Mouse (Mus musculus): ENCODE results near the gene Usp46. TPM values are rescaled to one million over a fixed set of nuclear protein-coding genes. Genes with fewer than 3 reads are reported as not detected.

Usp46 gene
- total and polyA plus RNA-seq, 3 experiments = 14.5 to 23.6 TPM; not detected in 1

DNA sequence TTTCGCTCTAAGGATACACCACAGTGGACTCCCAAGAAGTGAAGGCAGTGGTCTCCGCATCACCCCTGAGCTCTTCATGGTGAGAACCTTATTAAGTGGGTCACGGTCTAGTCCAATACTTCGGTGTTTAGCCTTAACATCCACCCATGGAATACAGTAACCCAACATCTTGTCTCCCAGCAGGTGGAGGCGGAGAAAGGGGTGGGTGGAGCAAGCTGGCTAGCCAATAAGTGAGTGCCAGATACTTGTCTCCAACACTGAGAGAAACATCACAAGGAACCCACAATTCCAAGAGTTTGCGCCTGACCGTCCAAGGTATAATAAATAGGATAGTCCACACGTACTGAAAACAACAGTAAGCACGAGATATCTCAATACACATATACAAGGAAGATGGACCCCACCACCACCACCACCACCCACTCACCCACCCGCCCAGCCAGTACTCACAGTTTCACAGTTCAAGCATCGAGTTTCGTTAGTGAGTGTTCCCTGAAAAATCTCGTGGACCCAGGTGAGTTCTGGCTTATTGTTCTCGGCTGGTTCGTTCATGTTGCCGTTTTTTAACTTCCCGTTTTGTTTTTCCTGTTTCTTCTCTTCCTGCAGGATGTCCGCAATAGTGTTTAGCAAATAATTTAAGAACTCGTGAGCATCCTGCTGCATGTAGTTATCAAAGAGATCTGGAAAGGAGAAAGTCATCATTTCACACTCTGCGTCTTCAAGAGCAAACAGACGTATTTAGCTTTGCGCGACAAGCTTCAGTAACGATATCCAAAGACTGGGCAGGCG lies 39.3 kb downstream of the Usp46 start:
- Histone ChIP-seq H3K4me1 (ENCODE audit: control insufficient read depth in 1 of 2, insufficient read depth in 2 of 2, low read length in 2 of 2) (no peaks in the 10 kb centered on the region), H3K9ac (ENCODE audit: control insufficient read depth, low read depth, low read length, poor library complexity, severe bottlenecking) (no peak overlapping the region), H3K79me2 (ENCODE audit: control insufficient read depth, insufficient read depth, low read length, poor library complexity) (no peaks in the 10 kb centered on the region), H3K27me3 (ENCODE audit: control insufficient read depth in 1 of 2, insufficient read depth in 2 of 2, low read length in 2 of 2) (no peaks in the 10 kb centered on the region), H3K27ac (ENCODE audit: control insufficient read depth, low read depth, low read length) (no peak overlapping the region), H3K36me3 (ENCODE audit: control insufficient read depth in 1 of 2, insufficient read depth in 2 of 2, low read length in 2 of 2) (peaks cover 0 to 5% of the 10 kb centered on the region in 2 experiments; a peak in 2 of 4 replicates), H3K9me3 (replicated peaks; ENCODE audit: insufficient read depth, low read length) (no peaks in the 10 kb centered on the region), H3K4me3 (ENCODE audit: control insufficient read depth in 1 of 2, insufficient read depth in 1 of 2, low read depth in 2 of 2, low read length in 2 of 2) (no peak overlapping the region)
- TF ChIP-seq POLR2A (IDR thresholded peaks at IDR 0.05; ENCODE audit: control insufficient read depth in 1 of 2, insufficient read depth in 1 of 2, low read depth in 1 of 2, low read length in 2 of 2, poor library complexity in 1 of 2) (no peak), KAT2A (conservative IDR thresholded peaks at IDR 0.05; ENCODE audit: low read depth, low read length) (no peak), ZMIZ1 (IDR thresholded peaks at IDR 0.05; ENCODE audit: low read depth, low read length) (no peak), SIN3A (IDR thresholded peaks at IDR 0.05; ENCODE audit: low read length) (no peak), CTCF (IDR thresholded peaks at IDR 0.05 in 2 of 3, conservative IDR thresholded peaks at IDR 0.05 in 1 of 3; ENCODE audit: control insufficient read depth in 1 of 3, insufficient read depth in 1 of 3, low read depth in 2 of 3, low read length in 3 of 3, poor library complexity in 1 of 3, severe bottlenecking in 1 of 3) (no peak), MYC (IDR thresholded peaks at IDR 0.05; ENCODE audit: low read depth, low read length) (no peak), GABPA (IDR thresholded peaks at IDR 0.05; ENCODE audit: low read depth, low read length) (no peak), ZKSCAN1 (IDR thresholded peaks at IDR 0.05; ENCODE audit: low read depth, low read length) (no peak), CHD1 (IDR thresholded peaks at IDR 0.05; ENCODE audit: low read depth, low read length) (no peak), MAFK (IDR thresholded peaks at IDR 0.05; ENCODE audit: borderline replicate concordance, low read depth, low read length) (no peak), JUND (IDR thresholded peaks at IDR 0.05; ENCODE audit: low read depth, low read length) (no peak), POLR2AphosphoS5 (IDR thresholded peaks at IDR 0.05; ENCODE audit: borderline replicate concordance, low read depth, low read length) (no peak), ELF1 (IDR thresholded peaks at IDR 0.05; ENCODE audit: low read depth, low read length) (no peak), MXI1 (IDR thresholded peaks at IDR 0.05; ENCODE audit: low read depth, low read length) (no peak), E2F4 (IDR thresholded peaks at IDR 0.05; ENCODE audit: borderline replicate concordance, low read depth, low read length) (no peak)
- DNase-seq (ENCODE audit: low read depth, low spot score) = no peak

GRCm38 (mm10) chr5:74028221-74028620 lies 40.0 kb downstream of the Usp46 start:
- H3K4me1 ChIP-seq (ENCODE audit: control insufficient read depth in 1 of 2, insufficient read depth in 2 of 2, low read length in 2 of 2) = no peaks in the 10 kb centered on the region
- H3K36me3 ChIP-seq (ENCODE audit: control insufficient read depth in 1 of 2, insufficient read depth in 2 of 2, low read length in 2 of 2) = peaks cover 0 to 5% of the 10 kb centered on the region in 2 experiments; a peak in 2 of 4 replicates
- no peak overlapping the region for H3K4me3 ChIP-seq (ENCODE audit: control insufficient read depth in 1 of 2, insufficient read depth in 1 of 2, low read depth in 2 of 2, low read length in 2 of 2)
- H3K79me2 ChIP-seq (ENCODE audit: control insufficient read depth, insufficient read depth, low read length, poor library complexity) = no peaks in the 10 kb centered on the region
- H3K27me3 ChIP-seq (ENCODE audit: control insufficient read depth in 1 of 2, insufficient read depth in 2 of 2, low read length in 2 of 2) = no peaks in the 10 kb centered on the region
- no peak overlapping the region for H3K27ac ChIP-seq (ENCODE audit: control insufficient read depth, low read depth, low read length)
- H3K9ac ChIP-seq (ENCODE audit: control insufficient read depth, low read depth, low read length, poor library complexity, severe bottlenecking) = no peak overlapping the region
- TF ChIP-seq TBP (IDR thresholded peaks at IDR 0.05; ENCODE audit: low read depth, low read length) (no peak), RCOR1 (IDR thresholded peaks at IDR 0.05; ENCODE audit: low read depth, low read length) (no peak), MAFK (IDR thresholded peaks at IDR 0.05; ENCODE audit: borderline replicate concordance, low read depth, low read length) (no peak), MXI1 (IDR thresholded peaks at IDR 0.05; ENCODE audit: low read depth, low read length) (no peak), KAT2A (conservative IDR thresholded peaks at IDR 0.05; ENCODE audit: low read depth, low read length) (no peak), HCFC1 (IDR thresholded peaks at IDR 0.05; ENCODE audit: low read depth, low read length) (no peak), ZNF384 (IDR thresholded peaks at IDR 0.05; ENCODE audit: low read depth, low read length) (no peak), SMC3 (IDR thresholded peaks at IDR 0.05; ENCODE audit: low read depth, low read length) (no peak), USF2 (IDR thresholded peaks at IDR 0.05; ENCODE audit: borderline replicate concordance in 1 of 2, insufficient read depth in 1 of 2, low read depth in 1 of 2, low read length in 2 of 2) (no peak), NRF1 (IDR thresholded peaks at IDR 0.05; ENCODE audit: insufficient read depth, low read depth, low read length, poor library complexity, severe bottlenecking) (no peak), USF1 (IDR thresholded peaks at IDR 0.05; ENCODE audit: low read depth, low read length) (no peak), ZC3H11A (IDR thresholded peaks at IDR 0.05; ENCODE audit: low read depth, low read length) (no peak), UBTF (IDR thresholded peaks at IDR 0.05; ENCODE audit: borderline replicate concordance, insufficient read depth, low read depth, low read length) (no peak), SIN3A (IDR thresholded peaks at IDR 0.05; ENCODE audit: low read length) (no peak), GABPA (IDR thresholded peaks at IDR 0.05; ENCODE audit: low read depth, low read length) (no peak), ZMIZ1 (IDR thresholded peaks at IDR 0.05; ENCODE audit: low read depth, low read length) (no peak), ETS1 (IDR thresholded peaks at IDR 0.05; ENCODE audit: low read depth, low read length) (no peak), E2F4 (IDR thresholded peaks at IDR 0.05; ENCODE audit: borderline replicate concordance, low read depth, low read length) (no peak), POLR2AphosphoS2 (IDR thresholded peaks at IDR 0.05; ENCODE audit: low read length) (no peak), CHD2 (IDR thresholded peaks at IDR 0.05; ENCODE audit: low read length) (no peak)
- DNase-seq (ENCODE audit: low read depth, low spot score) = no peak
- no peaks in the 10 kb centered on the region for H3K9me3 ChIP-seq (replicated peaks; ENCODE audit: insufficient read depth, low read length)

Measured in MEL (cell line).